Comparison of ENCODE assay signal across 8 mouse cellular contexts in genomic region chr13:18717185-18717584, GRCm38 (mm10). TPM values are rescaled to one million over a fixed set of nuclear protein-coding genes. Genes with fewer than 3 reads are reported as not detected.
DNase-seq lines count a peak whose midpoint lies in the region; ATAC-seq and TF ChIP-seq lines count a peak whose summit lies in the region.

Vps41 (plus strand) TSS chr13:18717286.

- H3K27me3 ChIP-seq in embryonic facial prominence, embryonic 13.5 days, result no peaks in the 10 kb centered on the region
- no peaks in the 10 kb centered on the region for H3K27me3 ChIP-seq in kidney, adult 2 months (replicated peaks; ENCODE audit: control insufficient read depth, insufficient read depth, low read length)
- H3K27me3 ChIP-seq in limb, embryonic 12.5 days, result no peaks in the 10 kb centered on the region
- no peaks in the 10 kb centered on the region for H3K27me3 ChIP-seq in midbrain, embryonic 15.5 days (replicated peaks)
- no peaks in the 10 kb centered on the region for H3K27me3 ChIP-seq in spleen, adult 2 months (ENCODE audit: control insufficient read depth, insufficient read depth, low read length)

- H3K9ac ChIP-seq in embryonic facial prominence, embryonic 13.5 days, result peak within 1 kb of the TSS; percentile 86
- H3K9ac ChIP-seq in limb, embryonic 12.5 days (replicated peaks), result peak within 1 kb of the TSS; percentile 69
- peak within 1 kb of the TSS; percentile 94 for H3K9ac ChIP-seq in midbrain, embryonic 15.5 days

- H3K4me2 ChIP-seq in embryonic facial prominence, embryonic 13.5 days, result peak within 1 kb of the TSS; percentile 57
- H3K4me2 ChIP-seq in limb, embryonic 12.5 days, result peak within 1 kb of the TSS; percentile 56
- peak within 1 kb of the TSS; percentile 55 for H3K4me2 ChIP-seq in midbrain, embryonic 15.5 days

- peak; percentile 97 for ATAC-seq in embryonic facial prominence, embryonic 13.5 days (ENCODE audit: insufficient number of reproducible peaks, insufficient read depth, low FRiP score, low TSS enrichment, low read depth)
- peak; percentile 99 for ATAC-seq in limb, embryonic 12.5 days (ENCODE audit: insufficient number of reproducible peaks, insufficient read depth, low FRiP score, low TSS enrichment, low read depth)
- peak; percentile 100 for ATAC-seq in midbrain, embryonic 15.5 days (replicated peaks)

- H3K27ac ChIP-seq in embryonic facial prominence, embryonic 13.5 days, result no peak within 1 kb of the TSS
- H3K27ac ChIP-seq in kidney, adult 2 months (ENCODE audit: insufficient read depth, low read depth, low read length), result peak within 1 kb of the TSS; percentile 76; the same call in 1 of the 2 replicates
- H3K27ac ChIP-seq in limb, embryonic 12.5 days, result no peak within 1 kb of the TSS
- peak within 1 kb of the TSS; percentile 74 for H3K27ac ChIP-seq in midbrain, embryonic 15.5 days
- no peak within 1 kb of the TSS for H3K27ac ChIP-seq in spleen, adult 2 months (ENCODE audit: insufficient read depth, low read length)

- H3K9me3 ChIP-seq in embryonic facial prominence, embryonic 13.5 days, result no peaks in the 10 kb centered on the region
- H3K9me3 ChIP-seq in limb, embryonic 12.5 days, result no peaks in the 10 kb centered on the region
- H3K9me3 ChIP-seq in midbrain, embryonic 15.5 days, result no peaks in the 10 kb centered on the region

- peak; percentile 79 for DNase-seq in 3134 (ENCODE audit: extremely low read depth, insufficient read length, low spot score)
- DNase-seq in adrenal gland, postnatal 36 days, result peak; percentile 77 to 79
- DNase-seq in heart, adult 18-20 months, result peak; percentile 86 to 89
- peak; percentile 91 for DNase-seq in kidney, adult 2 months
- peak; percentile 71 for DNase-seq in spleen, adult 2 months (ENCODE audit: low read depth in 1 of 2, low spot score in 2 of 2)

- WGBS in embryonic facial prominence, embryonic 13.5 days, result 0% methylated on average over 21 of the region's 21 CpGs
- WGBS in kidney, adult 2 months, result under 1% methylated on average over 21 of the region's 21 CpGs
- WGBS in limb, embryonic 12.5 days, result under 1% methylated on average over 21 of the region's 21 CpGs
- WGBS in midbrain, embryonic 15.5 days, result under 1% methylated on average over 21 of the region's 21 CpGs
- under 1% methylated on average over 21 of the region's 21 CpGs for WGBS in spleen, adult 2 months

- peak within 1 kb of the TSS; percentile 84 for H3K4me3 ChIP-seq in embryonic facial prominence, embryonic 13.5 days
- H3K4me3 ChIP-seq in kidney, adult 2 months (ENCODE audit: insufficient read depth, low read depth, low read length), result peak within 1 kb of the TSS; percentile 94
- H3K4me3 ChIP-seq in limb, embryonic 12.5 days (replicated peaks), result peak within 1 kb of the TSS; percentile 79
- H3K4me3 ChIP-seq in midbrain, embryonic 15.5 days, result peak within 1 kb of the TSS; percentile 87
- H3K4me3 ChIP-seq in spleen, adult 2 months (ENCODE audit: extremely low read depth, insufficient read depth, insufficient read length), result peak within 1 kb of the TSS; percentile 83

- H3K36me3 ChIP-seq in embryonic facial prominence, embryonic 13.5 days, result no peaks in the 10 kb centered on the region
- no peaks in the 10 kb centered on the region for H3K36me3 ChIP-seq in kidney, adult 2 months (ENCODE audit: control insufficient read depth, insufficient read depth, low read length)
- H3K36me3 ChIP-seq in limb, embryonic 12.5 days, result no peaks in the 10 kb centered on the region
- no peaks in the 10 kb centered on the region for H3K36me3 ChIP-seq in midbrain, embryonic 15.5 days (replicated peaks)
- H3K36me3 ChIP-seq in spleen, adult 2 months (ENCODE audit: control insufficient read depth, insufficient read depth, low read length), result no peaks in the 10 kb centered on the region

- no peak for TF ChIP-seq CTCF in kidney, adult 2 months (conservative IDR thresholded peaks at IDR 0.05; ENCODE audit: insufficient read depth, insufficient read length, low read depth, low read length)
- no peak for TF ChIP-seq CTCF in spleen, adult 2 months (IDR thresholded peaks at IDR 0.05; ENCODE audit: extremely low read depth, insufficient read depth, insufficient read length, insufficient replicate concordance)

- H3K4me1 ChIP-seq in embryonic facial prominence, embryonic 13.5 days, result peaks cover 9% of the 10 kb centered on the region; the same call in 1 of the 2 replicates
- 0 out of 2 replicates have a peak, but pooled peaks cover 3% of the 10 kb centered on the region for H3K4me1 ChIP-seq in kidney, adult 2 months (ENCODE audit: control insufficient read depth, insufficient read depth, low read length)
- H3K4me1 ChIP-seq in limb, embryonic 12.5 days (replicated peaks), result peaks cover 10% of the 10 kb centered on the region
- peaks cover 10% of the 10 kb centered on the region for H3K4me1 ChIP-seq in midbrain, embryonic 15.5 days
- no peaks in the 10 kb centered on the region for H3K4me1 ChIP-seq in spleen, adult 2 months (ENCODE audit: control insufficient read depth, insufficient read depth, insufficient read length)

- TF ChIP-seq POLR2A in kidney, adult 2 months (IDR thresholded peaks at IDR 0.05; ENCODE audit: low read depth, low read length), result peak; percentile 25
- TF ChIP-seq POLR2A in spleen, adult 2 months (IDR thresholded peaks at IDR 0.05; ENCODE audit: low read depth, low read length), result peak; percentile 48; the same call in 1 of the 2 replicates

RNA-seq across cellular contexts. Expression of gene Vps41, which starts in this region (rescaled TPM):
- 10 to 100 TPM; 62.4 to 78.7 TPM for total RNA-seq in adrenal gland, postnatal 36 days (2021)
- 73.7 and 77.8 TPM in 2 replicates for polyA plus RNA-seq in embryonic facial prominence, embryonic 13.5 days (2015; fragmentation: Nextera tagmentation; extraction: Ambion mirVana)
- total RNA-seq in heart, adult 18-20 months (2021), result 10 to 100 TPM; 32.4 to 32.9 TPM
- polyA plus RNA-seq in kidney, adult 2 months (2012; rRNA removed), result 23.3 and 24.4 TPM in 2 replicates
- 73.1 and 73.9 TPM in 2 replicates for polyA plus RNA-seq in limb, embryonic 12.5 days (2016; fragmentation: Nextera tagmentation; extraction: Ambion mirVana)
- polyA plus RNA-seq in midbrain, embryonic 15.5 days (2015; fragmentation: Nextera tagmentation; extraction: Ambion mirVana), result 119 and 120 TPM in 2 replicates
- polyA plus RNA-seq in spleen, adult 2 months (2012; rRNA removed), result 8.8 and 9.7 TPM in 2 replicates

Comparison
In these comparisons a context has a peak if more than half of its experiments do, and no peak if none do; other contexts are left out.
1. H3K27ac ChIP-seq: peak in kidney, adult 2 months (single experiment) and midbrain, embryonic 15.5 days (single experiment); none in embryonic facial prominence, embryonic 13.5 days (single experiment), limb, embryonic 12.5 days (single experiment) and spleen, adult 2 months (single experiment).
2. Peak in every context shown above with its lines, with median percentiles within 50 percentile points of each other: DNase-seq, ATAC-seq, H3K4me2 ChIP-seq, H3K4me3 ChIP-seq and H3K9ac ChIP-seq.